Mouse (Mus musculus) testis, adult 2 months (tissue): ENCODE results near the gene Cyp4f14. TPM values are rescaled to one million over a fixed set of nuclear protein-coding genes. Genes with fewer than 3 reads are reported as not detected.

Experiments
- H3K27ac ChIP-seq: fragments of 200-500 bp; 2 replicates; pipeline ENCODE4 v1.5.1; 2012; ENCODE audit warnings: low read depth, low read length; ENCODE audit not compliant: control insufficient read depth, insufficient read depth
- H3K27me3 ChIP-seq: fragments of 200-500 bp; 2 replicates; pipeline ENCODE4 v1.6.1; 2012; ENCODE audit warnings: mild to moderate bottlenecking, low read length, moderate library complexity; ENCODE audit not compliant: control insufficient read depth, insufficient read depth
- H3K36me3 ChIP-seq: fragments of 200-500 bp; 2 replicates; pipeline ENCODE4 v1.6.1; 2012; ENCODE audit warnings: mild to moderate bottlenecking, low read length; ENCODE audit not compliant: control insufficient read depth, insufficient read depth
- H3K4me1 ChIP-seq: fragments of 200-500 bp; 2 replicates; pipeline ENCODE4 v1.6.1; 2012; ENCODE audit warnings: low read length; ENCODE audit not compliant: control insufficient read depth, insufficient read depth
- H3K4me3 ChIP-seq: fragments of 200-500 bp; 2 replicates; pipeline ENCODE4 v1.5.1; 2012; ENCODE audit warnings: low read depth, mild to moderate bottlenecking, low read length, moderate library complexity, mixed read lengths; ENCODE audit not compliant: control insufficient read depth
- CTCF ChIP-seq: fragments of 200-500 bp; IDR thresholded peaks from 2 replicates; pipeline ENCODE4 v1.5.1; 2012; ENCODE audit warnings: low read depth, mild to moderate bottlenecking, inconsistent platforms, low read length, moderate library complexity; ENCODE audit not compliant: control insufficient read depth, insufficient read depth, insufficient replicate concordance
- POLR2A ChIP-seq: fragments of 200-500 bp; IDR thresholded peaks from 2 replicates; pipeline ENCODE4 v1.6.1; 2012; ENCODE audit warnings: low read depth, mild to moderate bottlenecking, inconsistent platforms, low read length, moderate library complexity; ENCODE audit not compliant: control insufficient read depth
- polyA plus RNA-seq: library from polyadenylated mRNA; depleted of rRNA; stranded (reverse); fragments of >200 nt; gene quantifications from 2 replicates; pipeline ENCODE4 v1.2.3, GENCODE M21; 2012; rRNA removed

Cyp4f14 gene
- 0.77 and 1.1 TPM in 2 replicates for polyA plus RNA-seq

GRCm38 (mm10) chr17:32917131-32917530 lies at the start of gene Cyp4f14:
TSS of gene Cyp4f14 (minus strand) at chr17:32917342.
- no peaks in the 10 kb centered on the region; the same call in 1 of the 2 replicates for H3K4me1 ChIP-seq

DNA sequence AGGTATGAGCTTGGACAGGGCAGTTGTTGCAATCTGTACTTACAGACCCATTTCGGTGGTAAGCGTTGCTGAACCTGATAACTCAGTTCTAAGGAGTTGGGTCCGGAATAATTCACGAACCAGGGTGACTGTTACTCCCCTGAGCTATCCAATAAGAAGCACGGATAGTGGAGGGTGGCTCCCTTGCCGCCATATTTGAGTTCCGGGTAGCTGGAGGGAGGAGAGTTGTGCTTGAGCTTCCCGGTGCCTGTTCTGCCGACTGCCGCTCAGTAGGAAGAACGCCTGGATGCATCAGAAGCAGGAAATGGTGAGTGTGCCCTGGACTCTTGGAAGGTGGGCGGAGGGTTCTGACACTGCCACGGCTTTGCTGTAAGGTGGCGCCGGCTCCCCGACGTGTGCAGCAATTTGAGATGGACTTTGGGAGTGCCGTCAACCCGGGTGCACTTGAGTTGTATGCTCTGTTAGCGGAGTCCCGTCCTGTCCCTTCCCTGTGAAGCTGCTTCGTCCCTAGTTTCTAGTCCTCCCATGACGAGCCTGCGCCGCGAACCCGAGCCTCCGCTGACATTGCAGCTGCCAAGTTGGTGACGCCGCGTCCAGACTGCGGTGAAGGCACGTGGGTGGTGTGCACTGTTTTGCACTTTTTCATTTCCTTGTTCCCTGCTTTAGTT lies 48.6 kb upstream of the Cyp4f14 start, which contains the start of gene Zfp472:
Gene Zfp472, plus strand, starts transcription at position 192 of the 668 bp plus-strand sequence.
- Histone ChIP-seq H3K4me3 (peak within 1 kb of the TSS; percentile 94), H3K27ac (peak within 1 kb of the TSS; percentile 59), H3K36me3 (no peaks in the 10 kb centered on the region), H3K27me3 (no peaks in the 10 kb centered on the region), H3K4me1 (peaks cover 8% of the 10 kb centered on the region)
- peak; percentile 69; the same call in 1 of the 2 replicates for TF ChIP-seq POLR2A
- TF ChIP-seq CTCF: peak; percentile 12; the same call in 1 of the 2 replicates

More at GRCm38 (mm10) chr17:32917131-32917530, at the start of gene Cyp4f14:
- no peaks in the 10 kb centered on the region for H3K27me3 ChIP-seq
- no peaks in the 10 kb centered on the region for H3K36me3 ChIP-seq
- H3K27ac ChIP-seq: no peak within 1 kb of the TSS
- no peak within 1 kb of the TSS for H3K4me3 ChIP-seq
- TF ChIP-seq CTCF: no peak
- no peak for TF ChIP-seq POLR2A

- H3K27me3 ChIP-seq: no peaks in the 10 kb centered on the region
- peak overlapping the region; percentile 94 for H3K4me3 ChIP-seq
- no peaks in the 10 kb centered on the region for H3K36me3 ChIP-seq
- TF ChIP-seq CTCF: no peak
- no peak for TF ChIP-seq POLR2A
- H3K27ac ChIP-seq: peak overlapping the region; percentile 8
- H3K4me1 ChIP-seq: peaks cover 8% of the 10 kb centered on the region
Observed at GRCm38 (mm10) chr17:32965253-32965622, 48.1 kb upstream of the Cyp4f14 start.

- TF ChIP-seq POLR2A (no peak), CTCF (peak; percentile 77; the same call in 1 of the 2 replicates)
- H3K36me3 ChIP-seq: no peaks in the 10 kb centered on the region
Observed at GRCm38 (mm10) chr17:32951441-32951840, 34.3 kb upstream of the Cyp4f14 start.

GRCm38 (mm10) chr17:32951006-32951405 lies 33.9 kb upstream of the Cyp4f14 start:
- H3K27me3 ChIP-seq: no peaks in the 10 kb centered on the region
- peaks cover 16% of the 10 kb centered on the region for H3K4me1 ChIP-seq
- H3K27ac ChIP-seq: no peak overlapping the region
- no peak for TF ChIP-seq POLR2A
- TF ChIP-seq CTCF: no peak
- no peaks in the 10 kb centered on the region for H3K36me3 ChIP-seq
- no peak overlapping the region for H3K4me3 ChIP-seq

More at GRCm38 (mm10) chr17:32951441-32951840, 34.3 kb upstream of the Cyp4f14 start:
- Histone ChIP-seq H3K4me3 (no peak overlapping the region; the same call in 1 of the 2 replicates), H3K27ac (no peak overlapping the region), H3K4me1 (peaks cover 14% of the 10 kb centered on the region), H3K27me3 (no peaks in the 10 kb centered on the region)

GRCm38 (mm10) chr17:32950136-32950535 lies 33.0 kb upstream of the Cyp4f14 start:
- H3K27ac ChIP-seq: no peak overlapping the region
- peaks cover 16% of the 10 kb centered on the region for H3K4me1 ChIP-seq
- no peaks in the 10 kb centered on the region for H3K36me3 ChIP-seq
- H3K27me3 ChIP-seq: no peaks in the 10 kb centered on the region
- TF ChIP-seq CTCF (no peak), POLR2A (no peak)
- no peak overlapping the region for H3K4me3 ChIP-seq

GRCm38 (mm10) chr17:32947215-32947914 lies 30.2 kb upstream of the Cyp4f14 start, which contains the start of gene Cyp4f13:
TSS of gene Cyp4f13 (minus strand) at chr17:32947402.
- peak within 1 kb of the TSS; percentile 83 for H3K4me3 ChIP-seq
- H3K27me3 ChIP-seq: no peaks in the 10 kb centered on the region
- H3K4me1 ChIP-seq: peaks cover 16% of the 10 kb centered on the region
- peak within 1 kb of the TSS; percentile 66 for H3K27ac ChIP-seq
- H3K36me3 ChIP-seq: no peaks in the 10 kb centered on the region
- peak; percentile 42; the same call in 1 of the 2 replicates for TF ChIP-seq POLR2A
- no peak for TF ChIP-seq CTCF
